Mouse (Mus musculus): ENCODE measurements at regions not wholly inside any gene's neighbourhood (a gene's known extent, or its start where the extent isn't known, plus 50 kb on each side); places are given as distances from the start of the nearest gene placed in this dataset.

- no peaks in the 10 kb centered on the region for H3K4me1 ChIP-seq (ENCODE audit: control insufficient read depth, insufficient read depth, low read length)
- no peak for DNase-seq
- TF ChIP-seq CTCF (conservative IDR thresholded peaks at IDR 0.05; ENCODE audit: insufficient read depth, insufficient read length, low read depth, low read length) (no peak), POLR2A (IDR thresholded peaks at IDR 0.05; ENCODE audit: low read depth, low read length) (no peak)
- WGBS, result 50% methylated on average over 14 of the region's 14 CpGs
- no peaks in the 10 kb centered on the region for H3K27me3 ChIP-seq (replicated peaks; ENCODE audit: control insufficient read depth, insufficient read depth, low read length)
- no peaks in the 10 kb centered on the region for H3K36me3 ChIP-seq (ENCODE audit: control insufficient read depth, insufficient read depth, low read length)
- H3K27ac ChIP-seq (ENCODE audit: insufficient read depth, low read depth, low read length), result no peak overlapping the region
- H3K4me3 ChIP-seq (ENCODE audit: insufficient read depth, low read depth, low read length), result no peak overlapping the region
Observed at GRCm38 (mm10) chr4:127640251-127641085, 282.5 kb upstream of the Gjb5 start.

- no peak for DNase-seq
- H3K27me3 ChIP-seq (replicated peaks; ENCODE audit: control insufficient read depth, insufficient read depth, low read length), result no peaks in the 10 kb centered on the region
- WGBS, result 95% methylated on average over 3 of the region's 3 CpGs
- no peaks in the 10 kb centered on the region for H3K36me3 ChIP-seq (ENCODE audit: control insufficient read depth, insufficient read depth, low read length)
- no peak overlapping the region for H3K4me3 ChIP-seq (ENCODE audit: insufficient read depth, low read depth, low read length)
- TF ChIP-seq CTCF (conservative IDR thresholded peaks at IDR 0.05; ENCODE audit: insufficient read depth, insufficient read length, low read depth, low read length) (no peak), POLR2A (IDR thresholded peaks at IDR 0.05; ENCODE audit: low read depth, low read length) (no peak)
- H3K27ac ChIP-seq (ENCODE audit: insufficient read depth, low read depth, low read length), result no peak overlapping the region
- no peaks in the 10 kb centered on the region for H3K4me1 ChIP-seq (ENCODE audit: control insufficient read depth, insufficient read depth, low read length)
Observed at GRCm38 (mm10) chr4:127639765-127640164, 281.8 kb upstream of the Gjb5 start.

- H3K27ac ChIP-seq (ENCODE audit: insufficient read depth, low read depth, low read length), result no peak overlapping the region
- H3K4me1 ChIP-seq (ENCODE audit: control insufficient read depth, insufficient read depth, low read length), result no peaks in the 10 kb centered on the region
- 43% methylated on average over 11 of the region's 11 CpGs for WGBS
- DNase-seq, result no peak
- no peaks in the 10 kb centered on the region for H3K36me3 ChIP-seq (ENCODE audit: control insufficient read depth, insufficient read depth, low read length)
- TF ChIP-seq POLR2A (IDR thresholded peaks at IDR 0.05; ENCODE audit: low read depth, low read length), result no peak
- TF ChIP-seq CTCF (conservative IDR thresholded peaks at IDR 0.05; ENCODE audit: insufficient read depth, insufficient read length, low read depth, low read length), result no peak
- H3K4me3 ChIP-seq (ENCODE audit: insufficient read depth, low read depth, low read length), result no peak overlapping the region
- no peaks in the 10 kb centered on the region for H3K27me3 ChIP-seq (replicated peaks; ENCODE audit: control insufficient read depth, insufficient read depth, low read length)
Observed at GRCm38 (mm10) chr4:127636934-127637333, 279.0 kb upstream of the Gjb5 start.

- Histone ChIP-seq H3K4me3 (ENCODE audit: insufficient read depth, low read depth, low read length) (no peak overlapping the region), H3K27ac (ENCODE audit: insufficient read depth, low read depth, low read length) (no peak overlapping the region), H3K4me1 (ENCODE audit: control insufficient read depth, insufficient read depth, low read length) (no peaks in the 10 kb centered on the region), H3K27me3 (replicated peaks; ENCODE audit: control insufficient read depth, insufficient read depth, low read length) (no peaks in the 10 kb centered on the region), H3K36me3 (ENCODE audit: control insufficient read depth, insufficient read depth, low read length) (no peaks in the 10 kb centered on the region)
- 69% methylated on average over 8 of the region's 8 CpGs for WGBS
- no peak for DNase-seq
- no peak for TF ChIP-seq CTCF (conservative IDR thresholded peaks at IDR 0.05; ENCODE audit: insufficient read depth, insufficient read length, low read depth, low read length)
- TF ChIP-seq POLR2A (IDR thresholded peaks at IDR 0.05; ENCODE audit: low read depth, low read length), result no peak
Observed at GRCm38 (mm10) chr4:127635262-127635661, 277.3 kb upstream of the Gjb5 start.

- TF ChIP-seq POLR2A (IDR thresholded peaks at IDR 0.05; ENCODE audit: low read depth, low read length) (no peak), CTCF (conservative IDR thresholded peaks at IDR 0.05; ENCODE audit: insufficient read depth, insufficient read length, low read depth, low read length) (no peak)
- DNase-seq, result peak; percentile 10
- no peaks in the 10 kb centered on the region for H3K4me1 ChIP-seq (ENCODE audit: control insufficient read depth, insufficient read depth, low read length)
Observed at GRCm38 (mm10) chr4:127619870-127620269, 261.9 kb upstream of the Gjb5 start.

GRCm38 (mm10) chr4:127612761-127613160, 254.8 kb upstream of the Gjb5 start:
- DNase-seq, result peak; percentile 49
- H3K27ac ChIP-seq (ENCODE audit: insufficient read depth, low read depth, low read length), result no peak overlapping the region
- 51% methylated on average over 8 of the region's 8 CpGs for WGBS
- TF ChIP-seq POLR2A (IDR thresholded peaks at IDR 0.05; ENCODE audit: low read depth, low read length) (no peak), CTCF (conservative IDR thresholded peaks at IDR 0.05; ENCODE audit: insufficient read depth, insufficient read length, low read depth, low read length) (peak; percentile 43)
- H3K4me3 ChIP-seq (ENCODE audit: insufficient read depth, low read depth, low read length), result no peak overlapping the region
- H3K36me3 ChIP-seq (ENCODE audit: control insufficient read depth, insufficient read depth, low read length), result no peaks in the 10 kb centered on the region
- H3K4me1 ChIP-seq (ENCODE audit: control insufficient read depth, insufficient read depth, low read length), result no peaks in the 10 kb centered on the region
- H3K27me3 ChIP-seq (replicated peaks; ENCODE audit: control insufficient read depth, insufficient read depth, low read length), result no peaks in the 10 kb centered on the region

More at GRCm38 (mm10) chr4:127619870-127620269, 261.9 kb upstream of the Gjb5 start:
- H3K4me3 ChIP-seq (ENCODE audit: insufficient read depth, low read depth, low read length), result no peak overlapping the region
- 3% methylated on average over 14 of the region's 14 CpGs for WGBS
- H3K36me3 ChIP-seq (ENCODE audit: control insufficient read depth, insufficient read depth, low read length), result no peaks in the 10 kb centered on the region
- H3K27me3 ChIP-seq (replicated peaks; ENCODE audit: control insufficient read depth, insufficient read depth, low read length), result no peaks in the 10 kb centered on the region
- no peak overlapping the region for H3K27ac ChIP-seq (ENCODE audit: insufficient read depth, low read depth, low read length)

GRCm38 (mm10) chr4:127600919-127601318, 242.9 kb upstream of the Gjb5 start:
- DNase-seq, result no peak
- TF ChIP-seq POLR2A (IDR thresholded peaks at IDR 0.05; ENCODE audit: low read depth, low read length), result no peak
- no peak for TF ChIP-seq CTCF (conservative IDR thresholded peaks at IDR 0.05; ENCODE audit: insufficient read depth, insufficient read length, low read depth, low read length)
- H3K27ac ChIP-seq (ENCODE audit: insufficient read depth, low read depth, low read length), result no peak overlapping the region
- H3K27me3 ChIP-seq (replicated peaks; ENCODE audit: control insufficient read depth, insufficient read depth, low read length), result no peaks in the 10 kb centered on the region
- H3K36me3 ChIP-seq (ENCODE audit: control insufficient read depth, insufficient read depth, low read length), result no peaks in the 10 kb centered on the region
- no peaks in the 10 kb centered on the region for H3K4me1 ChIP-seq (ENCODE audit: control insufficient read depth, insufficient read depth, low read length)
- WGBS, result 46% methylated on average over 8 of the region's 8 CpGs
- no peak overlapping the region for H3K4me3 ChIP-seq (ENCODE audit: insufficient read depth, low read depth, low read length)

Data from kidney, adult 2 months (tissue).